Mouse (Mus musculus) hindbrain, embryonic 12.5 days (tissue): ENCODE measurements around the gene Ncor1. TPM values are rescaled to one million over a fixed set of nuclear protein-coding genes. Genes with fewer than 3 reads are reported as not detected.

ENCODE experiments used
- ATAC-seq: fragments of 200-750 bp; cut with Nextera tagmentation; 2 replicates; pipeline ENCODE4 v1.8.0; 2017; ENCODE audit warnings: moderate TSS enrichment; ENCODE audit not compliant: low FRiP score
- H3K27ac ChIP-seq: fragments of 300-500 bp; sonication (generic); 2 replicates; pipeline ENCODE4 v1.5.1; 2016; ENCODE audit warnings: mild to moderate bottlenecking
- H3K27me3 ChIP-seq: fragments of 300-500 bp; sonication (generic); 2 replicates; pipeline ENCODE4 v1.6.1; 2016; ENCODE audit warnings: mild to moderate bottlenecking
- H3K36me3 ChIP-seq: fragments of 300-500 bp; sonication (generic); 2 replicates; pipeline ENCODE4 v1.6.1; 2016; ENCODE audit warnings: mild to moderate bottlenecking
- H3K4me1 ChIP-seq: fragments of 300-500 bp; sonication (generic); 2 replicates; pipeline ENCODE4 v1.6.1; 2016
- H3K4me2 ChIP-seq: fragments of 300-500 bp; sonication (generic); replicated peaks from 2 replicates; pipeline ENCODE4 v1.6.1; 2016; ENCODE audit warnings: mild to moderate bottlenecking
- H3K4me3 ChIP-seq: fragments of 300-500 bp; sonication (generic); 2 replicates; pipeline ENCODE4 v1.5.1; 2016; ENCODE audit warnings: mild to moderate bottlenecking
- H3K9ac ChIP-seq: fragments of 300-500 bp; sonication (generic); 2 replicates; pipeline ENCODE4 v1.6.1; 2016; ENCODE audit warnings: mild to moderate bottlenecking, moderate library complexity
- H3K9me3 ChIP-seq: fragments of 300-500 bp; sonication (generic); replicated peaks from 2 replicates; pipeline ENCODE4 v1.6.1; 2016; ENCODE audit warnings: mild to moderate bottlenecking
- WGBS: fragments of 180-500 bp; shearing (Covaris S2); methylation state at CpG from one replicate; pipeline ENCODE4 v1.1.7; 2016; 5-methylcytosine and 5-hydroxymethylcytosine counted together
- polyA plus RNA-seq: library from polyadenylated mRNA; unstranded; fragments of >200 nt; fragmentation: Nextera tagmentation; extraction: Ambion mirVana; gene quantifications from 2 replicates; pipeline ENCODE4 v1.2.1, GENCODE M21; 2016

The Ncor1 gene
- polyA plus RNA-seq, 1 experiment from 2014 or later = 201 TPM

- Histone ChIP-seq H3K9me3 (no peaks in the 10 kb centered on the region), H3K27me3 (no peaks in the 10 kb centered on the region), H3K4me3 (peak within 1 kb of the TSS; percentile 91), H3K4me1 (no peaks in the 10 kb centered on the region; the same call in 1 of the 2 replicates), H3K36me3 (peaks cover 17% of the 10 kb centered on the region), H3K27ac (peak within 1 kb of the TSS; percentile 87), H3K4me2 (peak within 1 kb of the TSS; percentile 69), H3K9ac (peak within 1 kb of the TSS; percentile 87)
- peak; percentile 97 for ATAC-seq
- WGBS = under 1% methylated on average over 56 of the region's 68 CpGs
Observed at GRCm38 (mm10) chr11:62280675-62281600, 177.4 kb downstream of the Ncor1 start, which contains the start of the genes Zswim7 and Ttc19. TSS of gene Zswim7 (minus strand) at chr11:62281375. TSS of gene Ttc19 (plus strand) at chr11:62281473.

GRCm38 (mm10) chr11:62278027-62278426, 180.3 kb downstream of the Ncor1 start:
- no peak for ATAC-seq
- 0 out of 2 replicates have a peak, but pooled peaks cover under 1% of the 10 kb centered on the region for H3K36me3 ChIP-seq
- H3K4me1 ChIP-seq = no peaks in the 10 kb centered on the region; the same call in 1 of the 2 replicates
- H3K9ac ChIP-seq = no peak overlapping the region
- H3K27me3 ChIP-seq = no peaks in the 10 kb centered on the region
- H3K4me3 ChIP-seq = no peak overlapping the region
- no peaks in the 10 kb centered on the region for H3K9me3 ChIP-seq
- no peak overlapping the region for H3K27ac ChIP-seq
- WGBS = 24% methylated on average over 5 of the region's 5 CpGs
- H3K4me2 ChIP-seq = no peak overlapping the region

GRCm38 (mm10) chr11:62277086-62277485, 181.3 kb downstream of the Ncor1 start:
- no peak overlapping the region for H3K4me2 ChIP-seq
- H3K27me3 ChIP-seq = no peaks in the 10 kb centered on the region
- no peaks in the 10 kb centered on the region for H3K36me3 ChIP-seq
- H3K9ac ChIP-seq = no peak overlapping the region
- ATAC-seq = no peak
- H3K4me1 ChIP-seq = no peaks in the 10 kb centered on the region; the same call in 1 of the 2 replicates
- H3K4me3 ChIP-seq = no peak overlapping the region
- no peaks in the 10 kb centered on the region for H3K9me3 ChIP-seq
- WGBS = 49% methylated on average over 8 of the region's 8 CpGs
- no peak overlapping the region for H3K27ac ChIP-seq

- H3K9ac ChIP-seq = no peak overlapping the region
- H3K4me2 ChIP-seq = no peak overlapping the region
- H3K36me3 ChIP-seq = no peaks in the 10 kb centered on the region
- no peak overlapping the region for H3K27ac ChIP-seq
- H3K4me3 ChIP-seq = no peak overlapping the region
- H3K9me3 ChIP-seq = no peaks in the 10 kb centered on the region
- ATAC-seq = no peak
- no peaks in the 10 kb centered on the region for H3K27me3 ChIP-seq
- 60% methylated on average over 5 of the region's 5 CpGs for WGBS
- peaks cover 16% of the 10 kb centered on the region for H3K4me1 ChIP-seq
Observed at GRCm38 (mm10) chr11:62270851-62271250, 187.5 kb downstream of the Ncor1 start.

GRCm38 (mm10) chr11:62269097-62269496, 189.2 kb downstream of the Ncor1 start:
- H3K9me3 ChIP-seq = no peaks in the 10 kb centered on the region
- WGBS = 77% methylated on average over 12 of the region's 12 CpGs
- no peaks in the 10 kb centered on the region for H3K27me3 ChIP-seq

GRCm38 (mm10) chr11:62268381-62268780, 190.0 kb downstream of the Ncor1 start:
- Histone ChIP-seq H3K9me3 (no peaks in the 10 kb centered on the region), H3K4me2 (no peak overlapping the region), H3K4me1 (peaks cover 26% of the 10 kb centered on the region), H3K27me3 (no peaks in the 10 kb centered on the region), H3K36me3 (no peaks in the 10 kb centered on the region), H3K27ac (no peak overlapping the region), H3K4me3 (no peak overlapping the region), H3K9ac (no peak overlapping the region)
- 75% methylated on average over 8 of the region's 8 CpGs for WGBS
- ATAC-seq = no peak

More at GRCm38 (mm10) chr11:62269097-62269496, 189.2 kb downstream of the Ncor1 start:
- H3K36me3 ChIP-seq = no peaks in the 10 kb centered on the region
- H3K9ac ChIP-seq = no peak overlapping the region
- H3K4me3 ChIP-seq = no peak overlapping the region
- H3K27ac ChIP-seq = no peak overlapping the region
- H3K4me2 ChIP-seq = no peak overlapping the region
- peaks cover 23% of the 10 kb centered on the region for H3K4me1 ChIP-seq
- no peak for ATAC-seq

GRCm38 (mm10) chr11:62266466-62267214, 191.7 kb downstream of the Ncor1 start:
- H3K27me3 ChIP-seq = no peaks in the 10 kb centered on the region
- WGBS = 52% methylated on average over 17 of the region's 17 CpGs
- 0 out of 2 replicates have a peak overlapping the region, but pooled peaks have one; percentile 7 for H3K4me2 ChIP-seq
- H3K4me1 ChIP-seq = peaks cover 28% of the 10 kb centered on the region
- H3K27ac ChIP-seq = peak overlapping the region; percentile 56; the same call in 1 of the 2 replicates
- H3K4me3 ChIP-seq = no peak overlapping the region
- no peak for ATAC-seq
- H3K9me3 ChIP-seq = no peaks in the 10 kb centered on the region
- H3K36me3 ChIP-seq = no peaks in the 10 kb centered on the region
- no peak overlapping the region for H3K9ac ChIP-seq

Other genes with a start within 250 kb of the Ncor1 start
- 5.1 and 6.2 TPM in 2 replicates for gene Adora2b, start 209.6 kb downstream of the Ncor1 start, polyA plus RNA-seq
- gene Zswim7, start 177.2 kb downstream of the Ncor1 start, polyA plus RNA-seq = 17.1 TPM in 2 replicates
- gene Ttc19, start 177.1 kb downstream of the Ncor1 start, polyA plus RNA-seq = 33.8 and 36.1 TPM in 2 replicates
- gene Pigl, start 81 bp downstream of the Ncor1 start, polyA plus RNA-seq = 10.5 and 10.7 TPM in 2 replicates
- 47.2 and 51.6 TPM in 2 replicates for gene Cenpv, start 80.7 kb upstream of the Ncor1 start, polyA plus RNA-seq
- 3,674 and 3,736 TPM in 2 replicates for gene Ubb, start 92.6 kb upstream of the Ncor1 start, polyA plus RNA-seq
- 10.8 and 14.3 TPM in 2 replicates for gene Trpv2, start 115.9 kb upstream of the Ncor1 start, polyA plus RNA-seq
- 18.0 and 19.1 TPM in 2 replicates for gene Lrrc75a, start 190.0 kb upstream of the Ncor1 start, polyA plus RNA-seq
- gene Mmgt2, start 190.1 kb upstream of the Ncor1 start, polyA plus RNA-seq = 34.5 and 38.7 TPM in 2 replicates